Mouse (Mus musculus) embryo, embryonic 9.5 days (tissue): Measurements from ENCODE around the gene Tap2.

Experiments used
- DNase-seq: peaks from one replicate; pipeline ENCODE4 v3.0.0-alpha.2; 2017; ENCODE audit errors: extremely low spot score

Gene Tap2

GRCm38 (mm10) chr17:34249878-34250277, 46.6 kb downstream of the Tap2 start:
- peak; percentile 20 for DNase-seq

- DNase-seq = no peak
Measured at GRCm38 (mm10) chr17:34251666-34252065, 48.3 kb downstream of the Tap2 start.

- no peak for DNase-seq
Measured at GRCm38 (mm10) chr17:34256501-34256900, 53.2 kb downstream of the Tap2 start.

- DNase-seq = peak; percentile 37
Measured at GRCm38 (mm10) chr17:34257594-34258375, 54.5 kb downstream of the Tap2 start, which contains the start of gene H2-Ab1. Gene H2-Ab1, plus strand, starts transcription at chr17:34257689.

- DNase-seq = no peak
Measured at GRCm38 (mm10) chr17:34260551-34260950, 57.2 kb downstream of the Tap2 start.

- DNase-seq = peak; percentile 72
Measured at GRCm38 (mm10) chr17:34261502-34261901, 58.2 kb downstream of the Tap2 start.

GRCm38 (mm10) chr17:34263068-34263467, 59.7 kb downstream of the Tap2 start:
- peak; percentile 90 for DNase-seq

GRCm38 (mm10) chr17:34263811-34264371, 60.6 kb downstream of the Tap2 start:
- peak; percentile 62 for DNase-seq

GRCm38 (mm10) chr17:34264452-34265351, 61.4 kb downstream of the Tap2 start:
- peak; percentile 87 for DNase-seq
